Mouse (Mus musculus) midbrain, embryonic 16.5 days (tissue): ENCODE measurements at regions not wholly inside any gene's neighbourhood (a gene's known extent, or its start where the extent isn't known, plus 50 kb on each side); places are given as distances from the start of the nearest gene placed in this dataset.

Source experiments
- ATAC-seq: fragments of 200-750 bp; cut with Nextera tagmentation; 2 replicates; pipeline ENCODE4 v1.8.0; 2017; ENCODE audit warnings: moderate TSS enrichment
- H3K27ac ChIP-seq: fragments of 300-500 bp; sonication (generic); 2 replicates; pipeline ENCODE4 v1.5.1; 2014; ENCODE audit warnings: mild to moderate bottlenecking, low read length, mixed read lengths
- H3K27me3 ChIP-seq: fragments of 300-500 bp; sonication (generic); 2 replicates; pipeline ENCODE4 v1.6.1; 2014; ENCODE audit warnings: low read depth, low read length, mixed read lengths; ENCODE audit not compliant: control insufficient read depth, insufficient read depth
- H3K36me3 ChIP-seq: fragments of 300-500 bp; sonication (generic); 2 replicates; pipeline ENCODE4 v1.6.1; 2014; ENCODE audit warnings: mild to moderate bottlenecking, low read length, moderate library complexity, mixed read lengths; ENCODE audit not compliant: control insufficient read depth, insufficient read depth
- H3K4me1 ChIP-seq: fragments of 300-500 bp; sonication (generic); 2 replicates; pipeline ENCODE4 v1.6.1; 2014; ENCODE audit warnings: mild to moderate bottlenecking, low read length, mixed read lengths; ENCODE audit not compliant: control insufficient read depth, insufficient read depth
- H3K4me2 ChIP-seq: fragments of 300-500 bp; sonication (generic); 2 replicates; pipeline ENCODE4 v1.6.1; 2014; ENCODE audit warnings: mild to moderate bottlenecking, low read length, mixed read lengths
- H3K4me3 ChIP-seq: fragments of 300-500 bp; sonication (generic); 2 replicates; pipeline ENCODE4 v1.5.1; 2014; ENCODE audit warnings: low read depth, mild to moderate bottlenecking, low read length, moderate library complexity, mixed read lengths
- H3K9ac ChIP-seq: fragments of 300-500 bp; sonication (generic); 2 replicates; pipeline ENCODE4 v1.6.1; 2014; ENCODE audit warnings: low read depth, low read length, mixed read lengths
- H3K9me3 ChIP-seq: fragments of 300-500 bp; sonication (generic); replicated peaks from 2 replicates; pipeline ENCODE4 v1.6.1; 2014; ENCODE audit warnings: mild to moderate bottlenecking, low read length, mixed read lengths; ENCODE audit not compliant: control insufficient read depth, poor library complexity, severe bottlenecking
- WGBS: fragments of 180-500 bp; shearing (Covaris S2); extraction: QIAGEN DNeasy Blood & Tissue Kit; methylation state at CpG from one replicate; pipeline ENCODE4 v1.1.7; 2014; 5-methylcytosine and 5-hydroxymethylcytosine counted together

GRCm38 (mm10) chr8:36304809-36305208 lies 539.2 kb downstream of the Gm19410 start:
- WGBS: 69% methylated on average over 10 of the region's 10 CpGs
- ATAC-seq: no peak
- no peak overlapping the region for H3K4me3 ChIP-seq
- no peaks in the 10 kb centered on the region for H3K9me3 ChIP-seq
- H3K36me3 ChIP-seq: no peaks in the 10 kb centered on the region
- no peaks in the 10 kb centered on the region for H3K27me3 ChIP-seq
- no peak overlapping the region for H3K4me2 ChIP-seq
- no peak overlapping the region for H3K27ac ChIP-seq
- no peak overlapping the region for H3K9ac ChIP-seq
- H3K4me1 ChIP-seq: no peaks in the 10 kb centered on the region

- Histone ChIP-seq H3K36me3 (no peaks in the 10 kb centered on the region), H3K27me3 (no peaks in the 10 kb centered on the region), H3K27ac (no peak overlapping the region), H3K4me3 (no peak overlapping the region), H3K4me2 (no peak overlapping the region), H3K9me3 (no peaks in the 10 kb centered on the region), H3K4me1 (no peaks in the 10 kb centered on the region), H3K9ac (no peak overlapping the region)
- 67% methylated on average over 4 of the region's 4 CpGs for WGBS
- ATAC-seq: no peak
Measured at GRCm38 (mm10) chr8:36306336-36306735, 540.7 kb downstream of the Gm19410 start.

- no peaks in the 10 kb centered on the region for H3K27me3 ChIP-seq
- H3K27ac ChIP-seq: no peak overlapping the region
- no peak overlapping the region for H3K4me2 ChIP-seq
- WGBS: 87% methylated on average over 8 of the region's 8 CpGs
- no peak for ATAC-seq
- H3K4me3 ChIP-seq: no peak overlapping the region
- no peaks in the 10 kb centered on the region for H3K9me3 ChIP-seq
- H3K4me1 ChIP-seq: no peaks in the 10 kb centered on the region
- no peaks in the 10 kb centered on the region for H3K36me3 ChIP-seq
- H3K9ac ChIP-seq: no peak overlapping the region
Measured at GRCm38 (mm10) chr8:36307496-36307895, 541.9 kb downstream of the Gm19410 start.

GRCm38 (mm10) chr8:36308056-36308455 lies 542.5 kb downstream of the Gm19410 start:
- Histone ChIP-seq H3K36me3 (no peaks in the 10 kb centered on the region), H3K4me2 (no peak overlapping the region), H3K4me3 (no peak overlapping the region), H3K27ac (no peak overlapping the region), H3K4me1 (no peaks in the 10 kb centered on the region), H3K27me3 (no peaks in the 10 kb centered on the region), H3K9ac (no peak overlapping the region), H3K9me3 (no peaks in the 10 kb centered on the region)
- ATAC-seq: no peak
- WGBS: 89% methylated on average over 2 of the region's 2 CpGs

- Histone ChIP-seq H3K9me3 (no peaks in the 10 kb centered on the region), H3K4me3 (no peak overlapping the region), H3K27me3 (no peaks in the 10 kb centered on the region), H3K36me3 (no peaks in the 10 kb centered on the region), H3K4me1 (no peaks in the 10 kb centered on the region), H3K4me2 (no peak overlapping the region), H3K27ac (no peak overlapping the region), H3K9ac (no peak overlapping the region)
- 94% methylated on average over 6 of the region's 6 CpGs for WGBS
- no peak for ATAC-seq
Measured at GRCm38 (mm10) chr8:36309326-36309725, 543.7 kb downstream of the Gm19410 start.

- Histone ChIP-seq H3K36me3 (no peaks in the 10 kb centered on the region), H3K9ac (no peak overlapping the region), H3K9me3 (no peaks in the 10 kb centered on the region), H3K27me3 (no peaks in the 10 kb centered on the region), H3K27ac (no peak overlapping the region), H3K4me1 (no peaks in the 10 kb centered on the region), H3K4me3 (no peak overlapping the region), H3K4me2 (no peak overlapping the region)
- 72% methylated on average over 10 of the region's 10 CpGs for WGBS
- ATAC-seq: no peak
Measured at GRCm38 (mm10) chr8:36309952-36310351, 544.4 kb downstream of the Gm19410 start.

- Histone ChIP-seq H3K27me3 (no peaks in the 10 kb centered on the region), H3K9me3 (no peaks in the 10 kb centered on the region), H3K36me3 (no peaks in the 10 kb centered on the region), H3K4me1 (no peaks in the 10 kb centered on the region), H3K9ac (no peak overlapping the region), H3K4me2 (no peak overlapping the region), H3K27ac (no peak overlapping the region), H3K4me3 (no peak overlapping the region)
- no peak for ATAC-seq
- WGBS: 62% methylated on average over 5 of the region's 5 CpGs
Measured at GRCm38 (mm10) chr8:36311734-36312133, 546.1 kb downstream of the Gm19410 start.

DNA sequence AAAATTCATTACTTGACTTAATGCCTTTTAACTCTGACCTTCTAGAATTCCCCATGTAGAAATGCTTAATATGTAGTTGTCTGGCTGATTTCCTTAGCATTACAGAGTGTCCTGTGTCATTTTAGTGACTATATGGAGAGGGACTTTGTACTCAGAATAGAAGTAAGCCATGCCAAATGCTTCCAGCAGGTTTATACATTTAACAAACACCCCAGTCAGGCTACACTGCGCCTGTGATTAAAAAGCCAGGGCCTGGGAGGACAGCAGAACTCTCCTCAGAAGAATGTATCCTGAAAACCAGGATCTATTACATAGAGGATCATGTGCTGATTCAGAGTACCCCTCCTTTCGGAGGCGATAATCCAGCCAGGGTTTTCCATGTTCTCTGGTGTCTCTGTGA lies 547.4 kb downstream of the Gm19410 start:
- 96% methylated on average over 3 of the region's 3 CpGs for WGBS

GRCm38 (mm10) chr8:36318396-36318795 lies 552.8 kb downstream of the Gm19410 start:
- no peaks in the 10 kb centered on the region for H3K4me1 ChIP-seq
- 85% methylated on average over 2 of the region's 2 CpGs for WGBS
- no peaks in the 10 kb centered on the region for H3K9me3 ChIP-seq
- no peak overlapping the region for H3K27ac ChIP-seq
- no peaks in the 10 kb centered on the region for H3K27me3 ChIP-seq
- ATAC-seq: no peak
- H3K9ac ChIP-seq: no peak overlapping the region
- no peaks in the 10 kb centered on the region for H3K36me3 ChIP-seq
- H3K4me3 ChIP-seq: no peak overlapping the region
- no peak overlapping the region for H3K4me2 ChIP-seq

More for the DNA sequence above, 547.4 kb downstream of the Gm19410 start:
- Histone ChIP-seq H3K36me3 (no peaks in the 10 kb centered on the region), H3K9ac (no peak overlapping the region), H3K27me3 (no peaks in the 10 kb centered on the region), H3K4me3 (no peak overlapping the region), H3K27ac (no peak overlapping the region), H3K9me3 (no peaks in the 10 kb centered on the region), H3K4me2 (no peak overlapping the region), H3K4me1 (no peaks in the 10 kb centered on the region)
- no peak for ATAC-seq

DNA sequence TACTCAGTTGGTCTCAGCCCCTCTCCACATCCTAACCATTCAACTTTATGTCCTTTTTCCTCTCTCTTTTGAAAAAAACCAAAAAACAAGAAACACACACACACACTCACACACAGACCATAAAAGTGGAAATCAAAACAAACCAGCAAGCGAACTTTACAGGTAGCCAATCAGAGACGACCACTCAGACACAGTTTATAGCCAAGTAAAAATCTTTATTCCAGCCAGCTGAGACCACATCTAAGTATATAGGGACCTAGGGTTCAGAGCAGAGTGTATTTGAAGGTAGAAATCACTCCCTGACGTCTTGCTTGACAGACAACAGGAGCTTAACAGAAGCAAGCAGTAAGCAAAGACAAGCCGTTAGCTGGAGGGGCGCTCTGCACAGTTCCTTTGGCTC lies 553.3 kb downstream of the Gm19410 start:
- H3K36me3 ChIP-seq: no peaks in the 10 kb centered on the region
- H3K27me3 ChIP-seq: no peaks in the 10 kb centered on the region
- H3K9me3 ChIP-seq: no peaks in the 10 kb centered on the region
- WGBS: 70% methylated on average over 5 of the region's 5 CpGs
- no peak overlapping the region for H3K4me2 ChIP-seq
- no peak overlapping the region for H3K4me3 ChIP-seq
- H3K9ac ChIP-seq: no peak overlapping the region
- no peak overlapping the region for H3K27ac ChIP-seq
- ATAC-seq: no peak
- no peaks in the 10 kb centered on the region for H3K4me1 ChIP-seq
